Mouse (Mus musculus): Measurements from ENCODE around the gene Nectin4.

Gene Nectin4

DNA sequence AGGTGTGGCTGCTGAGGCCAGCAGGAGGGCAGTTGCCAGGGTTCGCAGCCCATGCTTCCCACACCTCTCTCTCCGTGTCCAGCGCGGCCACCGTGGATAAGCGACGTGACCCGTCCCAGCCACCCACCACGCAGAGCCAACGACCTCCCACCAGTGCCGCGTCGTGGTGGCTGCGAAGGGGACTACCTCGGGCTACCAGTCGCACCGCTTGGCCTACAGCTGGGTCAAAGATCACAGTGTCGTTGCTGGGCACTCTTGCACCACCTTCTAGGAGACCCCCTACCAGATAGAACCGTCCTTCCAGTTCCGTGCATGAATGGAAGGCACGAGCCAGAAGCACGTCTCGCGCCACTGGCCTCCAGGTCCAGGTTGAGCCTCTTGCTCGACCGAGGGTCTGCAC, 9.6 kb upstream of the Nectin4 start:
- DNase-seq (ENCODE audit: low spot score): no peak

GRCm38 (mm10) chr1:171360656-171361055, 9.2 kb upstream of the Nectin4 start, which contains the start of gene Klhdc9:
Gene Klhdc9, minus strand, starts transcription at chr1:171360798.
- peak; percentile 89 for DNase-seq (ENCODE audit: low spot score)

DNA sequence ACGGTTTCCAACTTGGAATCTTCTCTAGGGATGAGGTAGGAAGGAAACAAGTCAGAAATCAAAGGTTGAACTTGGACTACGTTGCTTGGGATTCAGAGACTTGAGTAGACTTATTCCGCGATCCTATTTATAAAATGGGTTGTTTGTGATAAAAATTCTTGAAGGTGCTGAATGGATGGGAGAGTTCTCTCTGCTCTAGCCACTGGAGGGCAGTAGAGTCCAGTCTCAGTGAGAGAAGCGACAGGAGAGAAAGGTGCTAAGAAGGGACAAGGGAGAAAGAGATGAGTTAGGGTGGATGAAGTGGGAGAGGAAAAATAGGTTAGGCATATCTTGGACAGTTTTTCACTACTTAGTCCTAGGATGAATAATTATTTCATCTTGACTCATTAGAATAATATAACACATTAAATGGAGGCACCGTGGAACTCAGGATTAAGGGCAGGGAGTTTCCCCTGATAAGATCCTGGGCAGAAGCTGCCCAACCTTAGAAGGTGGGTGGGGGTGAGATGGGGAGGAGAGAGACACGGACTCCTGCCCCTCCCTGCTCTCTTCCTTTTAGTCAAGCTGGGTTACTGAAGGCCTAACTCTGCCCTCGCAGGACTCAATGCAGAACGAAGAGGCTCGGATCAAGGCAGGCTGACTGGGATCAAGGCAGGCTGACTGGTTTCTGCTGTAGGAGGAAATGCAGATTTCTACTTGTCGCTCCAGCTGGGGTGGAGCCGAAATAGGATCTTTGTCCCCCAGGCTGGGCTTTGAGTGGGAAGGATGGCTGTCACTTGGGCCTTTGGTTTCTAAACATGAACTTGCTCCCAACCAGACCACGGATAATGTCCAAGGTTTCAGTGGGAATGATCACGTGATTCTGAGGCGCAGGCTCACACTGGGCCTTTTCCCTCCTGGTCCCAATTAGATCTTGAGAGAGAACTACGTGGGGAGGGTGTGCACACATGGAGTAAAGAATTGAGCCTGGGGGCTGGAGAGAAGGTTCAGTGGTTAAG, 8.5 kb upstream of the Nectin4 start:
- no peak for DNase-seq (ENCODE audit: low spot score)

GRCm38 (mm10) chr1:171365934-171366333, 4.0 kb upstream of the Nectin4 start:
- no peak for DNase-seq (ENCODE audit: low spot score)

DNA sequence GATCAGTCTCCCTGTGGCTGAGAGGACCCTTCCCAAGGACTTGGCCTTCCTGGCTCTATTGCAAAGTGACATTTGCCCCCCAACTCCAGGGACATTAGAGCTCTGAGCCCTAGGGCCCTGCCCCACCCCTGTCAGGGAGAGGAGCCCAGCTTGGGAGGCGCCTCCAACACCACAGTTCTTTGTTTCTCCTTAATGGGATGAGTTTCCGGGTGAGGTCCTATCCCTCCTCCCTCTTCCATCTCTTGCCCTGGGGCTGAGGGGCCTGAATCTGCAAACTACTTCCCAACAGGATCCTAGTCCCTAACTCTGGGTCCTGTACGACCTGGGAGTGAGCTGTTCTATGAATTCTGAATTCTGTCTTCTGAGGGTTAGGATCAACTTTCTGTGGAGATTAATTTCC, 3.0 kb downstream of the Nectin4 start:
- DNase-seq (ENCODE audit: low spot score): no peak

- no peak for DNase-seq (ENCODE audit: low spot score)
These were observed 4.0 kb downstream of the Nectin4 start for GRCm38 (mm10) chr1:171373946-171374345.

DNA sequence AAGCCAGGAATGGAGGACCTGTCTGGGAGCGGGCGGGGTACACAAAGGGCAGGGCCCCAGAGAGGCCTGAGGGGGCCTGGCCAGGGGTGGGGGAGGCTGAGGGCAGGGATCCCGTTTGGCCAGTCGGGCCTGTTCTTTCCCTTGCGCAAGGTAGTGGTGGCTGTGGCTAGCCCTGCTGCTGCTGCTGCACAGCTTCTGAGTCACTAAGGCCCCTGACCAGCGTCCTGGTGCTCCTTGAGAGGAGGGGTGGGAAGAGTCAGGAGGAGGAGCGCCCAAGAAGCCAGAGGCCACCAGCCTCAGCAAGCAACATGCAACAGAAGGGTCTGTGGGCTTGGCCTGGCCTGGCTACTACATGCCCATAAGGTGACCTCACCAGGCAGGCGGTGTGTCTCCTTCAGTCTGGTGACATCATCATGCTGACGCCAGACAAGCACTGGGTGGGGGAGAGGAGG, 5.8 kb downstream of the Nectin4 start:
- no peak for DNase-seq (ENCODE audit: low spot score)

DNA sequence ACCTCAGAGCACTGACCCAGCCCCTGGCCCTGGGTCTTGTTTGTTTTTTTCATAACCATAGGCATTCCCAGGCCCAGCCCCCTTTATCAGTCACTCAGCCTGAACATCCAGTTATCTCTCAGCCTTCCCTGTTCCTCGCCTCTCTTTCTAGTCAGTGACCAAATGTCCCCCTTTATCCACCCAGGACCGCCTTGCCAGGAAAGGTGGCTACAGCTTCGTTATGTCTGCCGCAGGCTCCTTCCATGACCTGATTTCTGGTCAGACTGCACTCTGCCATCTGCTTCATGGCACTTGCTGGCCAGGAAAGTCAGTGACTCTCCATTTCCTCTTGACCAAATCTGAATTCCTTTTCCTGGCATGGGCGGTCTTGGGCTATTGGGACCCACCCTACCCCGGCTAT, 8.4 kb downstream of the Nectin4 start:
- no peak for DNase-seq (ENCODE audit: low spot score)

- peak; percentile 63 for DNase-seq (ENCODE audit: low spot score)
These were observed 10.2 kb downstream of the Nectin4 start for GRCm38 (mm10) chr1:171379935-171380599.

- no peak for DNase-seq (ENCODE audit: low spot score)
These were observed 12.3 kb downstream of the Nectin4 start for GRCm38 (mm10) chr1:171382096-171382620.

- no peak for DNase-seq (ENCODE audit: low spot score)
These were observed 14.5 kb downstream of the Nectin4 start for GRCm38 (mm10) chr1:171384361-171384760.

DNA sequence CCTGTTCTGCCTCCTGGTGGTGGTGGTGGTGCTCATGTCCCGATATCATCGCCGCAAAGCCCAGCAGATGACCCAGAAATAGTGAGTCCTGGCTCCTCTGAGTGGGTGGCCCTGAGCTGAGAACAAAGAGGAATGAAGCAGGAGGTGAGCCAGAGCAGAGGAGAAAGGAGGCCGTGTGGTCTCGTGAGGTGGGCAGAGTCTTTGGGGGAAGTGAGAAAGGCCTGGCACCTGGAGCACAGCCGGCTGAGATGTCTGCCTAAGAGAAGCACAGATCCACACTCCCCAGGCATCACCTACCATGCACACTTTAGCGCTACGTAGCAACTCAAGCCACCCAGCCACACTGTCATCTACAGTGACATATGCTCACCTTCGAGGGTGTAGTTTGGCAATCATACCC, 15.3 kb downstream of the Nectin4 start:
- no peak for DNase-seq (ENCODE audit: low spot score)

DNA sequence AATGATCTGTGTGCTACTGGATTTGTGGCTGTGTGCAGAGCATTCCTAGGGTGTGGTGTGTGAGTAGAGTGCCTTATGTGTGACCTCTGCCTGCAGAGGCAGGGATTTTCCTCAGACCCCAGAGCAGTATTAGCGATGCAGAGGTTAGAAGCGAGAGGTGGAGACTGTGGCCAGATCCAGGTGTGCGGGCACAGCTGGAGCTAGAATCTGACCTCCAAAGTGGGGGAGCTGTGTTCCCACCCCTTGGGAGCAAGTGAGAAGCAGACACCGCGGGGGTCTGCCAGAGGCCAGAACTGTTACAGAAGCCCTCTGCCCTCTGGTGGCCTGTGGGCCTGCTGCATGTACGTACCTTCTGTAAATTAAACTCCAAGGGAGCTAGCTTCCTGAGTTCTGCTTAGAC, 17.2 kb downstream of the Nectin4 start:
- no peak for DNase-seq (ENCODE audit: low spot score)

DNA sequence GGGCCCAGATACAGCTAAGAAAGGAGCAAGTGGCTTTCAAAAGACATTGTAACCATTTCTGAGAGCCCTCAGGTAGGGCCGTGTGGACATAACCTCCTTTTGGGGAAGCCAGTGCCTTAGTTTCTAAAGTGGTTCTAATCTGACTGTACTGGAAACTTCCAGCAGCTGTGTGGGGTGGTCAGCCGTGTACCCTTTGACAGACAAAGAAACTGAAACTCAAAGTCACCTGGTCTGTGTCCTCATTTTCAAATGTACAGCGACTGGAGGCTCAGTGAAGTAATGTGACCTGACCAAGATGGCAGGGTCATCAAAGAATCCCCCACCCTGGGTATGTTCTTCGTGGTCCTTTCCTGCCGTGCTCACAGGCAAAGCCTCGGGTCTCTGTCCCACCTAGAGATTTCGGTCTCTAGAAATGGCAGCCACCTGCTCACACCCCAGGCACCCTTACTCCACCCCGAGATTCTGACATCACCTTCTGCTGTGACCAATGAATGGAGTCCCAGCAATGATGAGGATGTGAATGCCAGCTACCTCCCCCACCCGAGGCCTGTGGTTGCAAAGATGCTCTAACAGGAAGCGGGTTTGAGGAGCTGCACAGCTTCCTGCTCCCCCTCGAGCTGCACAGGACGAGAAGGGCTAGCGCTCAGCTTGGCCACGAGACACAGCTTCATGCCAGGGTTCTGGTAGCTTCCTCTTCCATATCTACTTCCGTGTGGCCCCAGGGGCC, 18.6 kb downstream of the Nectin4 start, which contains the start of gene Arhgap30:
Arhgap30 (plus strand) TSS at position 579 of the 727 bp plus-strand sequence.
- no peak for DNase-seq (ENCODE audit: low spot score)

- no peak for DNase-seq (ENCODE audit: low spot score)
These were observed 20.2 kb downstream of the Nectin4 start for GRCm38 (mm10) chr1:171390101-171390500.

DNA sequence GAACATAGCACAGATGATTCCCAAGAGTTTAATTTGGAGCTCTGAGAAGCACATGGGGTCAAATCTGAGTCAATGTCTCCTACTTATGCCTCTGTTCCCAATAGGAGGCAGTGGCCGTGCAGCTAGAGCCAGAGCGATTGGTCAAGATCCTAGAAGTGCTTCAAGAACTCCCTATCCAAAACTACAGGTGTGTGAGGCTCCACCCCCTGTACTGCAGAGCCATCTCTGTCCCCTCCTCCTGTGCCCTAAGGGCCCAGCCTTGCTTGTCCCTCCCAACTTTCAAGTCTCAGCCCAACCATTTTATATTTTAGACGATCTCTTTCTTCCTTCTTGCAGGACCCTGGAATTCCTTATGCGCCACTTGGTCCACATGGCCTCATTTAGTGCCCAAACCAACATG, 31.9 kb downstream of the Nectin4 start:
- no peak for DNase-seq (ENCODE audit: low spot score)

DNA sequence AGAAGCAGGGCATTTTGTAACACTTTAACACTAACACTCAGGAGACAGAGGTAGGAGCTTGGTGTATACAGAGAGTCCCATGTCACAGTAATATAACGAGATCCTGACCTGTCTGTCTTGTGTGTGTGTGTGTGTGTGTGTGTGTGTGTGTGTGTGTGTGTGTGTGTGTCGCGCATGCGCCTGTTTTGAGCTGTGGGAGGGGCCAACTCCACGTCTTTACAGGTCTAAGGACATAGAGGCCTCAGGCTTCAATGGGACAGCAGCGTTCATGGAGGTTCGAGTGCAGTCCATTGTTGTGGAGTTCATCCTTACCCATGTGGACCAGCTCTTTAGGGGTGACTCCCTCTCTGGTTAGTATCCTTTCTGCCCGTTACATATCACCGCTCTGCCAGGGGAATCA, 33.1 kb downstream of the Nectin4 start:
- no peak for DNase-seq (ENCODE audit: low spot score)

GRCm38 (mm10) chr1:171407263-171407662, 37.4 kb downstream of the Nectin4 start:
- DNase-seq (ENCODE audit: low spot score): no peak

DNA sequence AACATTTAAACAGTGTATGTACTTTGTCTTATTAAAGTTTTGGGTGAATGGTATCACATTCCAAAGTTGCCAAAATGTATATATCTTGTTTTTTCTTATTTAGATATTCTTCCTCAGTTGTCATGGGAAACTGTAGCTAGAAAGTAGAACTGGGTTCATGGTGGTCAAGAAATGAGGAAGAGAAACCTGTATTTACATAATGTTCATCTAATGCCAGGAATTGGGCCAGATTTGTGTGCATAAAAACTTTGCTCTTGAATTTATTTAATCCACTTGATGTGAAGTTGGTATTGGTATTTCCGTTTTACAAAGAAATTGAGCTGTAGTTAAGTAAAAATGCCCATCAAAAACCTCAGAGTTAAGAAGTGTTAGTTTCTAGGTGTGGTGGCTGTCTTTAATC, 40.3 kb downstream of the Nectin4 start:
- no peak for DNase-seq (ENCODE audit: low spot score)

DNA sequence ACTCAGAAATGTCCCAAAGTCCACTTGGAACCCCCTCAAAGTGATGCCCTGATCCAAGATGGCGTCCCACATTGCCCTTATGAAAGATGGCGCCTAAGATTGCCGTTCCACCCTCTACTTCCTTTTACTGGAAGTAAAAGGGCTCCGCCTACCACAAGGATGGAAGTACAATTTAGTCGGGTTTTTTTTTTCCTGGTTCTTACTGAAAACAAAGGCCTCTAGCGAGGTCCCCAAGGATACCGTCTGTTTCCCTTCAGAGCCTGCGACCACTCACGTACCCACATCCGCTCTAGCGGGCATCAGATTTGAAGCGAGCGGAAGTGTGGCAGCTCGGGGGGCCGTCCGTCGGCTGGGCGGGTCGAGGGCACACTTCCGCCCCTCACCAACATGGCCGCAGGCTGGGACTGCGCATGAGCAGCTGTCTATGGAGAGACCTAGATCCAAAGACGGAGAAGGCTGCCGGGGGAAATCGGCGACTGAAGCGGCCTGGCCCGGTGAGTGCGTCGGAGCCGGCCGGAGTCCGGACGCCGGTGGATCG, 41.1 kb downstream of the Nectin4 start, which contains the start of gene Usf1:
Usf1 (plus strand) TSS at position 367 of the 538 bp plus-strand sequence.
- peak; percentile 93 for DNase-seq (ENCODE audit: low spot score)

DNA sequence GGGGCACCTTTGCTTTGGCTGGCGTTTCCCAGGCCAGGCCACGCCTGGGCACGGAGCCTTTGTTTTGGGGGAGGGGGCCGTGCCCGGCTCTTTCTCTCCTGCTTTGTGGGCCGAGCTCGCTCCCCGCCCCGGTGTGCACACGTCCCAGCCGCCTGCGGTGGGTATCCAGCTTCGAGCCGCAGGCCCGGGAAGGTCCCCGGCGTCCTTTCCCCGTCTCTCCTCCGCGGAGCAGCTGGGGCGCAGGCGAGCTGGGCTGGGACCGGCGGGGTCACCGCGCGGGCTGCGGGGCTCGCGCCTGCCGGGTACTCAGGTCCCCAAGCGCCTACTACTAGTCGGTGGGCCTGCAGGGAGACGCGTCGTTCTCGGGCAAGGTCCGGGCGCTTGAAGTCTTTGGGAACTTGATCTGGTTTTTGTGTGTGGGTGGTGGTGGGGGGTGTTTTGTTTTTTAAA, 41.6 kb downstream of the Nectin4 start:
- DNase-seq (ENCODE audit: low spot score): no peak

Data from left cerebral cortex, adult 11 months (tissue).